Mouse (Mus musculus): ENCODE measurements around the gene Fkbpl. TPM values are rescaled to one million over a fixed set of nuclear protein-coding genes. Genes with fewer than 3 reads are reported as not detected.

The Fkbpl gene
- polyA plus RNA-seq, 1 experiment from 2014 or later, result 14.4 TPM

DNA sequence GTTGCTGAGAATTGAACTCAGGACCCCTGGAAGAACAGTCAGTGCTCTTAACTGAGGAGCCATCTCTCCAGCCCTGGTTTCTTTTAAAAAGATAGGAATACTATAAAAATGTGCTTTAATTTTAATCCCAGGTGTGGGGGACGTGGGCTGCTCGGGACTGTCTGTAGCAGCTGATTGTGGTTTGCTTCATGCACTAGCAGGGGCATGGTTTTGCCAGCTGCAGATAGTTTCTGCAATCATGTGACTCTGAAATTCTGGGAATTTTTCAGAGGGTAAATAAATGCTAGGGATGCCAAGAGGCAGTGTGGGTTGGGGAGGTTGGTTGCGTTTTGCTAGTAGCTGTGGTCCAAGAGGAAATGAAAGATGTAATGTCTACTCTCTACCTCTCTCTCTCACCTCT lies 2.6 kb upstream of the Fkbpl start:
- no peak for ATAC-seq (ENCODE audit: low FRiP score)
- WGBS, result 85% methylated on average over 3 of the region's 3 CpGs
- Histone ChIP-seq H3K4me2 (no peak overlapping the region), H3K4me3 (ENCODE audit: low read depth, low read length) (no peak overlapping the region), H3K9ac (ENCODE audit: low read length) (no peak overlapping the region), H3K27me3 (ENCODE audit: control insufficient read depth, insufficient read depth, low read length) (no peaks in the 10 kb centered on the region), H3K9me3 (ENCODE audit: control insufficient read depth, low read length) (no peaks in the 10 kb centered on the region), H3K4me1 (ENCODE audit: control insufficient read depth, insufficient read depth, low read length) (peaks cover 14% of the 10 kb centered on the region), H3K36me3 (ENCODE audit: control insufficient read depth, insufficient read depth, low read length) (no peaks in the 10 kb centered on the region), H3K27ac (ENCODE audit: low read depth, low read length) (peak overlapping the region; percentile 82)
- no peak for DNase-seq (ENCODE audit: low spot score, missing footprints)

- DNase-seq (ENCODE audit: low spot score, missing footprints), result no peak
- Histone ChIP-seq H3K9ac (ENCODE audit: low read length) (no peak overlapping the region), H3K27me3 (ENCODE audit: control insufficient read depth, insufficient read depth, low read length) (no peaks in the 10 kb centered on the region), H3K4me1 (ENCODE audit: control insufficient read depth, insufficient read depth, low read length) (peaks cover 22% of the 10 kb centered on the region), H3K4me3 (ENCODE audit: low read depth, low read length) (no peak overlapping the region), H3K36me3 (ENCODE audit: control insufficient read depth, insufficient read depth, low read length) (no peaks in the 10 kb centered on the region), H3K4me2 (no peak overlapping the region), H3K27ac (ENCODE audit: low read depth, low read length) (no peak overlapping the region), H3K9me3 (ENCODE audit: control insufficient read depth, low read length) (no peaks in the 10 kb centered on the region)
- no peak for ATAC-seq (ENCODE audit: low FRiP score)
- 90% methylated on average over 4 of the region's 4 CpGs for WGBS
Measured at GRCm38 (mm10) chr17:34643379-34643778, 1.2 kb upstream of the Fkbpl start.

GRCm38 (mm10) chr17:34643944-34644343 lies 620 bp upstream of the Fkbpl start:
- Histone ChIP-seq H3K27ac (ENCODE audit: low read depth, low read length) (no peak overlapping the region; the same call in 1 of the 2 replicates), H3K9me3 (ENCODE audit: control insufficient read depth, low read length) (no peaks in the 10 kb centered on the region), H3K9ac (ENCODE audit: low read length) (no peak overlapping the region), H3K27me3 (ENCODE audit: control insufficient read depth, insufficient read depth, low read length) (no peaks in the 10 kb centered on the region), H3K4me1 (ENCODE audit: control insufficient read depth, insufficient read depth, low read length) (peaks cover 24% of the 10 kb centered on the region), H3K4me2 (no peak overlapping the region), H3K36me3 (ENCODE audit: control insufficient read depth, insufficient read depth, low read length) (0 out of 2 replicates have a peak, but pooled peaks cover under 1% of the 10 kb centered on the region), H3K4me3 (ENCODE audit: low read depth, low read length) (no peak overlapping the region)
- ATAC-seq (ENCODE audit: low FRiP score) (no peak), DNase-seq (ENCODE audit: low spot score, missing footprints) (no peak)
- WGBS, result 85% methylated on average over 10 of the region's 10 CpGs

GRCm38 (mm10) chr17:34645256-34645829 lies 779 bp downstream of the Fkbpl start:
- H3K4me1 ChIP-seq (ENCODE audit: control insufficient read depth, insufficient read depth, low read length), result peaks cover 24% of the 10 kb centered on the region
- 49% methylated on average over 10 of the region's 10 CpGs for WGBS

GRCm38 (mm10) chr17:34645831-34646511 lies 1.4 kb downstream of the Fkbpl start:
- ATAC-seq (ENCODE audit: low FRiP score), result no peak
- H3K36me3 ChIP-seq (ENCODE audit: control insufficient read depth, insufficient read depth, low read length), result 0 out of 2 replicates have a peak, but pooled peaks cover 6% of the 10 kb centered on the region
- H3K27ac ChIP-seq (ENCODE audit: low read depth, low read length), result no peak overlapping the region
- peaks cover 23% of the 10 kb centered on the region for H3K4me1 ChIP-seq (ENCODE audit: control insufficient read depth, insufficient read depth, low read length)
- WGBS, result 90% methylated on average over 30 of the region's 30 CpGs
- no peak overlapping the region; the same call in 1 of the 2 replicates for H3K4me2 ChIP-seq
- no peaks in the 10 kb centered on the region for H3K9me3 ChIP-seq (ENCODE audit: control insufficient read depth, low read length)
- H3K27me3 ChIP-seq (ENCODE audit: control insufficient read depth, insufficient read depth, low read length), result no peaks in the 10 kb centered on the region
- no peak overlapping the region for H3K4me3 ChIP-seq (ENCODE audit: low read depth, low read length)
- no peak for DNase-seq (ENCODE audit: low spot score, missing footprints)
- no peak overlapping the region for H3K9ac ChIP-seq (ENCODE audit: low read length)

More at GRCm38 (mm10) chr17:34645256-34645829, 779 bp downstream of the Fkbpl start:
- Histone ChIP-seq H3K9me3 (ENCODE audit: control insufficient read depth, low read length) (no peaks in the 10 kb centered on the region), H3K27me3 (ENCODE audit: control insufficient read depth, insufficient read depth, low read length) (no peaks in the 10 kb centered on the region), H3K9ac (ENCODE audit: low read length) (peak overlapping the region; percentile 64), H3K4me3 (ENCODE audit: low read depth, low read length) (peak overlapping the region; percentile 50), H3K36me3 (ENCODE audit: control insufficient read depth, insufficient read depth, low read length) (0 out of 2 replicates have a peak, but pooled peaks cover 5% of the 10 kb centered on the region), H3K4me2 (peak overlapping the region; percentile 67), H3K27ac (ENCODE audit: low read depth, low read length) (no peak overlapping the region; the same call in 1 of the 2 replicates)
- ATAC-seq (ENCODE audit: low FRiP score) (no peak), DNase-seq (ENCODE audit: low spot score, missing footprints) (no peak)

GRCm38 (mm10) chr17:34646906-34647787 lies 2.6 kb downstream of the Fkbpl start, which contains the start of gene Atf6b:
TSS of gene Atf6b (plus strand) at chr17:34647146.
- Histone ChIP-seq H3K9ac (ENCODE audit: low read length) (peak within 1 kb of the TSS; percentile 92), H3K9me3 (ENCODE audit: control insufficient read depth, low read length) (no peaks in the 10 kb centered on the region), H3K36me3 (ENCODE audit: control insufficient read depth, insufficient read depth, low read length) (peaks cover 10% of the 10 kb centered on the region; the same call in 1 of the 2 replicates), H3K27ac (ENCODE audit: low read depth, low read length) (peak within 1 kb of the TSS; percentile 48; the same call in 1 of the 2 replicates), H3K4me3 (ENCODE audit: low read depth, low read length) (peak within 1 kb of the TSS; percentile 94), H3K4me1 (ENCODE audit: control insufficient read depth, insufficient read depth, low read length) (peaks cover 17% of the 10 kb centered on the region), H3K27me3 (ENCODE audit: control insufficient read depth, insufficient read depth, low read length) (no peaks in the 10 kb centered on the region), H3K4me2 (peak within 1 kb of the TSS; percentile 92)
- DNase-seq (ENCODE audit: low spot score, missing footprints) (peak; percentile 95), ATAC-seq (ENCODE audit: low FRiP score) (peak; percentile 97)
- WGBS, result 1% methylated on average over 63 of the region's 66 CpGs

GRCm38 (mm10) chr17:34648141-34648890 lies 3.8 kb downstream of the Fkbpl start:
- peaks cover 14% of the 10 kb centered on the region for H3K36me3 ChIP-seq (ENCODE audit: control insufficient read depth, insufficient read depth, low read length)
- H3K4me2 ChIP-seq, result peak overlapping the region; percentile 92
- no peak for ATAC-seq (ENCODE audit: low FRiP score)
- no peaks in the 10 kb centered on the region for H3K27me3 ChIP-seq (ENCODE audit: control insufficient read depth, insufficient read depth, low read length)
- 88% methylated on average over 16 of the region's 16 CpGs for WGBS
- H3K9me3 ChIP-seq (ENCODE audit: control insufficient read depth, low read length), result no peaks in the 10 kb centered on the region
- no peak for DNase-seq (ENCODE audit: low spot score, missing footprints)
- no peak overlapping the region for H3K27ac ChIP-seq (ENCODE audit: low read depth, low read length)
- no peak overlapping the region for H3K9ac ChIP-seq (ENCODE audit: low read length)
- peaks cover 17% of the 10 kb centered on the region for H3K4me1 ChIP-seq (ENCODE audit: control insufficient read depth, insufficient read depth, low read length)
- H3K4me3 ChIP-seq (ENCODE audit: low read depth, low read length), result peak overlapping the region; percentile 94

DNA sequence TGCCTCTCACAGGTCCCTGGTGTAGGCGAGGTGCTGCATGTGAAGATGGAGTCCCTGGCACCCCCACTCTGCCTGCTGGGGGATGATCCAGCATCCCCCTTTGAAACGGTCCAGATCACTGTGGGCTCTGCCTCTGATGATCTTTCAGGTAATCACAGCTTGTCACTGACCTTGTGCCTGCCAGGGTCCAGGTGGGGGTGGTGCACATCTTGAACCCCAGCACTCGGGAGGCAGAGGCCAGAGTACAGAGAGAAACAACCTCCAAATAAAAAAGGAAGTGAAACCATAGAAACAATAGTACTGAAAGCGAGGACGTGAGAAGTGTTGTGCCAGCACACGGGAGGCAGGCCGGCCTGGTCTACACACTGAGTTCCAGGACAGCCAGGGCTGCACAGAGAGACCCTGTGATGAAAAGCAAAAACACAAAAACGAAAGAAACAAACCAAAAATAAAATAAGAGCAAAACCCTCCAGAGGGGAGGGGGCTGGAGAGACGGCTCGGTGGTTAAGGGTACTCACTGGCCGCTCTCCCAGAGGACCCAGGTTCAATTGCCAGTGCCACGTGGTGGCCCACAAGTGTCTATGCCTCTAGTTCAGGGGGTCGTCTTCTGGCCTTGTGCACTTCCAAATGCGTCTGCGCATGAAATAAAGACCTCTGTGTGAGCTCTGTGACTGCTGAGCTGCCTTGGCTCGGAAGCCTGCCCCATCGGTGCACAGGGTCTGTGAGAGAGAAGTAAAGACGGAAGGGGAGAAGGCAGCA lies 4.7 kb downstream of the Fkbpl start:
- peaks cover 14% of the 10 kb centered on the region for H3K36me3 ChIP-seq (ENCODE audit: control insufficient read depth, insufficient read depth, low read length)
- H3K4me3 ChIP-seq (ENCODE audit: low read depth, low read length), result no peak overlapping the region
- H3K9me3 ChIP-seq (ENCODE audit: control insufficient read depth, low read length), result no peaks in the 10 kb centered on the region
- H3K27me3 ChIP-seq (ENCODE audit: control insufficient read depth, insufficient read depth, low read length), result no peaks in the 10 kb centered on the region
- H3K9ac ChIP-seq (ENCODE audit: low read length), result no peak overlapping the region
- DNase-seq (ENCODE audit: low spot score, missing footprints), result no peak
- H3K4me1 ChIP-seq (ENCODE audit: control insufficient read depth, insufficient read depth, low read length), result peaks cover 17% of the 10 kb centered on the region
- ATAC-seq (ENCODE audit: low FRiP score), result no peak
- no peak overlapping the region for H3K27ac ChIP-seq (ENCODE audit: low read depth, low read length)
- no peak overlapping the region for H3K4me2 ChIP-seq
- WGBS, result 87% methylated on average over 18 of the region's 18 CpGs

Measured in midbrain, embryonic 11.5 days (tissue).